In genomic region chr19:7165509-7166199, GRCm38 (mm10) we compare ENCODE assay signal across 8 mouse cellular contexts. TPM values are rescaled to one million over a fixed set of nuclear protein-coding genes. Genes with fewer than 3 reads are reported as not detected.
A peak's percentile ranks its signal among the peaks of the same experiment; 100 is the strongest.
DNase-seq lines count a peak whose midpoint lies in the region; ATAC-seq and TF ChIP-seq lines count a peak whose summit lies in the region.

No protein-coding gene starts in this region.

- peaks cover 7 to 19% of the 10 kb centered on the region in 2 experiments; a peak in 3 of 4 replicates for H3K4me1 ChIP-seq in heart, embryonic 14.5 days (ENCODE audit: control insufficient read depth in 2 of 2, insufficient read depth in 2 of 2, low read length in 2 of 2)
- H3K4me1 ChIP-seq in embryonic facial prominence, embryonic 13.5 days = peaks cover 33% of the 10 kb centered on the region
- peaks cover 15% of the 10 kb centered on the region; the same call in 1 of the 2 replicates for H3K4me1 ChIP-seq in kidney, postnatal 0 days (replicated peaks; ENCODE audit: insufficient read depth, low read length)
- H3K4me1 ChIP-seq in neural tube, embryonic 12.5 days = peaks cover 34% of the 10 kb centered on the region

- H3K9me3 ChIP-seq in heart, embryonic 14.5 days (ENCODE audit: control insufficient read depth, low read length) = no peaks in the 10 kb centered on the region
- H3K9me3 ChIP-seq in embryonic facial prominence, embryonic 13.5 days = no peaks in the 10 kb centered on the region
- no peaks in the 10 kb centered on the region for H3K9me3 ChIP-seq in kidney, postnatal 0 days (replicated peaks; ENCODE audit: low read length)
- H3K9me3 ChIP-seq in neural tube, embryonic 12.5 days = no peaks in the 10 kb centered on the region

- H3K4me3 ChIP-seq in heart, embryonic 14.5 days (ENCODE audit: control insufficient read depth in 1 of 2, insufficient read depth in 1 of 2, low read depth in 1 of 2, low read length in 2 of 2) = peak overlapping the region; percentile 55 to 69
- H3K4me3 ChIP-seq in embryonic facial prominence, embryonic 13.5 days = peak overlapping the region; percentile 86
- H3K4me3 ChIP-seq in kidney, postnatal 0 days (replicated peaks; ENCODE audit: low read depth, low read length) = peak overlapping the region; percentile 60
- H3K4me3 ChIP-seq in neural tube, embryonic 12.5 days = peak overlapping the region; percentile 64

- 2% methylated on average over 64 of the region's 105 CpGs for WGBS in heart, embryonic 14.5 days
- WGBS in embryonic facial prominence, embryonic 13.5 days = under 1% methylated on average over 50 of the region's 105 CpGs
- WGBS in kidney, postnatal 0 days = under 1% methylated on average over 67 of the region's 105 CpGs
- WGBS in neural tube, embryonic 12.5 days = under 1% methylated on average over 72 of the region's 105 CpGs

- H3K27ac ChIP-seq in heart, embryonic 14.5 days (replicated peaks in 1 of 2; ENCODE audit: control insufficient read depth in 1 of 2, insufficient read depth in 1 of 2, low read depth in 2 of 2, low read length in 2 of 2) = no peak overlapping the region
- peak overlapping the region; percentile 51 for H3K27ac ChIP-seq in embryonic facial prominence, embryonic 13.5 days
- H3K27ac ChIP-seq in kidney, postnatal 0 days = no peak overlapping the region
- peak overlapping the region; percentile 37; the same call in 1 of the 2 replicates for H3K27ac ChIP-seq in neural tube, embryonic 12.5 days

- H3K4me2 ChIP-seq in heart, embryonic 14.5 days (ENCODE audit: low read length) = peak overlapping the region; percentile 100
- peak overlapping the region; percentile 96 for H3K4me2 ChIP-seq in embryonic facial prominence, embryonic 13.5 days
- H3K4me2 ChIP-seq in kidney, postnatal 0 days (ENCODE audit: low read length) = peak overlapping the region; percentile 99
- peak overlapping the region; percentile 95 for H3K4me2 ChIP-seq in neural tube, embryonic 12.5 days (replicated peaks)

- H3K36me3 ChIP-seq in heart, embryonic 14.5 days (ENCODE audit: control insufficient read depth, insufficient read depth, low read length) = no peaks in the 10 kb centered on the region
- H3K36me3 ChIP-seq in embryonic facial prominence, embryonic 13.5 days = no peaks in the 10 kb centered on the region
- no peaks in the 10 kb centered on the region for H3K36me3 ChIP-seq in kidney, postnatal 0 days (ENCODE audit: insufficient read depth, low read length)
- H3K36me3 ChIP-seq in neural tube, embryonic 12.5 days = no peaks in the 10 kb centered on the region

- ATAC-seq in heart, embryonic 14.5 days (ENCODE audit: insufficient number of reproducible peaks, insufficient read depth, low FRiP score, low read depth) = no peak
- no peak for ATAC-seq in embryonic facial prominence, embryonic 13.5 days (ENCODE audit: insufficient number of reproducible peaks, insufficient read depth, low FRiP score, low TSS enrichment, low read depth)
- ATAC-seq in kidney, postnatal 0 days (replicated peaks; ENCODE audit: low FRiP score, low read depth) = no peak
- no peak for ATAC-seq in neural tube, embryonic 12.5 days (ENCODE audit: low FRiP score, low read depth)

- H3K27me3 ChIP-seq in heart, embryonic 14.5 days (ENCODE audit: control insufficient read depth, insufficient read depth, low read length) = peaks cover 59% of the 10 kb centered on the region
- H3K27me3 ChIP-seq in embryonic facial prominence, embryonic 13.5 days = peaks cover 56% of the 10 kb centered on the region
- H3K27me3 ChIP-seq in kidney, postnatal 0 days (ENCODE audit: insufficient read depth, low read length) = peaks cover 4% of the 10 kb centered on the region
- H3K27me3 ChIP-seq in neural tube, embryonic 12.5 days (replicated peaks) = peaks cover 80% of the 10 kb centered on the region

- DNase-seq in heart, postnatal 4 days = no peak
- DNase-seq in adrenal gland, postnatal 10 days = peak; percentile 51
- no peak for DNase-seq in kidney, postnatal 0 days (ENCODE audit: low spot score)
- no peak for DNase-seq in Muller cell, postnatal 12 days (ENCODE audit: inconsistent ontology term)
- no peak for DNase-seq in layer of hippocampus, adult 9-10 months (ENCODE audit: low spot score)

- H3K9ac ChIP-seq in heart, embryonic 14.5 days (ENCODE audit: low read length) = peak overlapping the region; percentile 76
- peak overlapping the region; percentile 85 for H3K9ac ChIP-seq in embryonic facial prominence, embryonic 13.5 days
- peak overlapping the region; percentile 75 for H3K9ac ChIP-seq in kidney, postnatal 0 days (ENCODE audit: low read depth, low read length)
- H3K9ac ChIP-seq in neural tube, embryonic 12.5 days = peak overlapping the region; percentile 65

- no peak for TF ChIP-seq CTCF in kidney, postnatal 0 days (IDR thresholded peaks at IDR 0.05; ENCODE audit: low read depth)

RNA-seq across cellular contexts. Expression of gene Otub1, which starts 40.5 kb away (rescaled TPM):
- 151 and 153 TPM in 2 replicates for polyA plus RNA-seq in heart, embryonic 14.5 days (2014; fragmentation: Nextera tagmentation; extraction: Ambion mirVana)
- total RNA-seq in heart, postnatal 4 days (2021) = 100 to 1,000 TPM; 111 to 112 TPM
- total RNA-seq in adrenal gland, postnatal 10 days (2021) = 100 to 1,000 TPM; 104 to 105 TPM
- 205 and 228 TPM in 2 replicates for polyA plus RNA-seq in embryonic facial prominence, embryonic 13.5 days (2015; fragmentation: Nextera tagmentation; extraction: Ambion mirVana)
- polyA plus RNA-seq in kidney, postnatal 0 days (2015; fragmentation: Nextera tagmentation; extraction: Ambion mirVana) = 197 and 209 TPM in 2 replicates
- polyA plus RNA-seq in neural tube, embryonic 12.5 days (2016; fragmentation: Nextera tagmentation; extraction: Ambion mirVana) = 244 and 249 TPM in 2 replicates

RNA-seq across cellular contexts. Expression of gene Cox8a, which starts 51.8 kb away (rescaled TPM):
- polyA plus RNA-seq in heart, embryonic 14.5 days (2014; fragmentation: Nextera tagmentation; extraction: Ambion mirVana) = 2,457 and 2,575 TPM in 2 replicates
- total RNA-seq in heart, postnatal 4 days (2021) = 100 to 1,000 TPM; 836 to 917 TPM
- total RNA-seq in adrenal gland, postnatal 10 days (2021) = 1,000 to 10,000 TPM; 1,477 to 1,649 TPM
- 789 and 891 TPM in 2 replicates for polyA plus RNA-seq in embryonic facial prominence, embryonic 13.5 days (2015; fragmentation: Nextera tagmentation; extraction: Ambion mirVana)
- 2,325 and 2,471 TPM in 2 replicates for polyA plus RNA-seq in kidney, postnatal 0 days (2015; fragmentation: Nextera tagmentation; extraction: Ambion mirVana)
- polyA plus RNA-seq in neural tube, embryonic 12.5 days (2016; fragmentation: Nextera tagmentation; extraction: Ambion mirVana) = 822 and 941 TPM in 2 replicates

Comparison
In these comparisons a context has a peak if more than half of its experiments do, and no peak if none do; other contexts are left out.
1. H3K27ac ChIP-seq: peak in embryonic facial prominence, embryonic 13.5 days (single experiment) and neural tube, embryonic 12.5 days (single experiment); none in heart, embryonic 14.5 days (0 of 2) and kidney, postnatal 0 days (single experiment).
2. Peak in every context shown above with its lines, with median percentiles within 50 percentile points of each other: H3K4me2 ChIP-seq, H3K4me3 ChIP-seq and H3K9ac ChIP-seq.